Mouse (Mus musculus): ENCODE measurements around the gene Dnajb14. TPM values are rescaled to one million over a fixed set of nuclear protein-coding genes. Genes with fewer than 3 reads are reported as not detected.
"Not testable (repeated sequence)": the region's sequence is repeated elsewhere in the genome, so short reads cannot be mapped to it uniquely, and the experiment has no call there.

The Dnajb14 gene
- polyA plus RNA-seq, 1 experiment, result 2.5 TPM

DNA sequence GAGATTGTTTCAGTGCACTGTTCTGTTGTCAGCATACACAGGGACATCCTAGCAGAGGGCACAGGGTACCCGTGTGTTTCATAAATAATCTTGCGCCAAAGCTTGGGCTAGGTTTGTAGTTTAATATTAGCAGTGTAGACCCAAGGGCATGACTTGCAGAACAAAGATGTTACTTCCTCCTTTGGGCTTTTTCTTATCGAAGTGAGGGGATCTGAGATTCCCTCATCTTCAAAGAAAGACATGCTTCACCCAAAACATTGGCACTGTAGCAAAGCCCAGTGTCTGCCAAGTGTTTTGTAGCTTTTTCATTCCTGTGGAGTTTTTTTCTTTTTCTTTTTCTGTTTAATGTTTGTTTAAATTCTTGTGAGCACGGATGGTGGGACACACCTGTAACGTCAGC, 30.2 kb downstream of the Dnajb14 start:
- H3K4me3 ChIP-seq, result no peak overlapping the region
- no peak overlapping the region for H3K4me2 ChIP-seq (ENCODE audit: low read depth)
- H3K36me3 ChIP-seq (ENCODE audit: control insufficient read depth, insufficient read depth), result no peaks in the 10 kb centered on the region
- H3K79me2 ChIP-seq (ENCODE audit: control insufficient read depth, insufficient read depth), result no peaks in the 10 kb centered on the region
- no peak overlapping the region for H3ac ChIP-seq (ENCODE audit: control insufficient read depth, insufficient read length)
- no peaks in the 10 kb centered on the region for H3K27me3 ChIP-seq (ENCODE audit: control insufficient read depth, insufficient read depth, insufficient read length)
- TF ChIP-seq CEBPB (IDR thresholded peaks at IDR 0.05; ENCODE audit: insufficient read depth, poor library complexity, severe bottlenecking) (no peak), E2F4 (IDR thresholded peaks at IDR 0.05; ENCODE audit: insufficient read depth) (no peak), POLR2AphosphoS2 (IDR thresholded peaks at IDR 0.05; ENCODE audit: insufficient read length, low read depth) (no peak), TCF3 (IDR thresholded peaks at IDR 0.05; ENCODE audit: insufficient read length, low read depth) (no peak), POLR2A (IDR thresholded peaks at IDR 0.05; ENCODE audit: insufficient read length, low read depth) (no peak), SRF (IDR thresholded peaks at IDR 0.05; ENCODE audit: control insufficient read depth, insufficient read length, low read depth) (no peak), MYOD1 (IDR thresholded peaks at IDR 0.05; ENCODE audit: control insufficient read depth in 1 of 3, insufficient read length in 2 of 3, low read depth in 2 of 3) (no peak), MYOG (IDR thresholded peaks at IDR 0.05; ENCODE audit: control insufficient read depth in 1 of 3, insufficient read depth in 1 of 3, insufficient read length in 2 of 3, low read depth in 2 of 3) (no peak), USF1 (IDR thresholded peaks at IDR 0.05; ENCODE audit: low read depth) (no peak)

DNA sequence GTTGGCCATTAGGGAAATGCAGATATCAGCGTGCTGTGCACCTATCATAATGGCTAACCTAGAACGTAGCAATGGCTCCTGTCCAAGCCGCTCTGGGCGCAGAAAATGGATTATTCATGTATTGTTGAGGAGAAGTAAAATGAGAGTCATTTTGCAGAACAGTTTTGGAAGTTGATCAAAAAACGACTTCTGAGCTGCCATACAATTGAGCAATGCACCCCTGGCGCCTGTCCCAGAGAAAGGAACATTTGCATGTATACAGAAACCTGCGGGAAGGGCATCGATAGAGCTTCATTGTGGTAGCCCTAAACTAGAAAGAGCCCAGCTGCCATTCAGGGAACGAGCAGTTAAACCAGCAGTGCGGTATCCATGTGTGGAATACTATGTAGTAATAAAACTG, 32.7 kb downstream of the Dnajb14 start:
- Histone ChIP-seq H3K4me3 (no peak overlapping the region), H3K27me3 (ENCODE audit: control insufficient read depth, insufficient read depth, insufficient read length) (no peaks in the 10 kb centered on the region), H3ac (ENCODE audit: control insufficient read depth, insufficient read length) (no peak overlapping the region), H3K36me3 (ENCODE audit: control insufficient read depth, insufficient read depth) (peaks cover 11% of the 10 kb centered on the region), H3K79me2 (ENCODE audit: control insufficient read depth, insufficient read depth) (no peaks in the 10 kb centered on the region), H3K4me2 (ENCODE audit: low read depth) (no peak overlapping the region)
- TF ChIP-seq POLR2AphosphoS2 (IDR thresholded peaks at IDR 0.05; ENCODE audit: insufficient read length, low read depth), result no peak
- TF ChIP-seq MAX (IDR thresholded peaks at IDR 0.05; ENCODE audit: low read depth), result no peak
- TF ChIP-seq USF1 (IDR thresholded peaks at IDR 0.05; ENCODE audit: low read depth), result no peak
- no peak for TF ChIP-seq SRF (IDR thresholded peaks at IDR 0.05; ENCODE audit: control insufficient read depth, insufficient read length, low read depth)
- TF ChIP-seq TCF12 (IDR thresholded peaks at IDR 0.05; ENCODE audit: insufficient read depth, poor library complexity, severe bottlenecking), result no peak
- TF ChIP-seq TCF3 (IDR thresholded peaks at IDR 0.05; ENCODE audit: insufficient read length, low read depth), result no peak
- TF ChIP-seq MYOD1 (IDR thresholded peaks at IDR 0.05; ENCODE audit: control insufficient read depth in 1 of 3, insufficient read length in 2 of 3, low read depth in 2 of 3), result no peak
- TF ChIP-seq REST (IDR thresholded peaks at IDR 0.05; ENCODE audit: insufficient read depth, insufficient read length), result no peak
- TF ChIP-seq E2F4 (IDR thresholded peaks at IDR 0.05; ENCODE audit: insufficient read depth), result no peak

DNA sequence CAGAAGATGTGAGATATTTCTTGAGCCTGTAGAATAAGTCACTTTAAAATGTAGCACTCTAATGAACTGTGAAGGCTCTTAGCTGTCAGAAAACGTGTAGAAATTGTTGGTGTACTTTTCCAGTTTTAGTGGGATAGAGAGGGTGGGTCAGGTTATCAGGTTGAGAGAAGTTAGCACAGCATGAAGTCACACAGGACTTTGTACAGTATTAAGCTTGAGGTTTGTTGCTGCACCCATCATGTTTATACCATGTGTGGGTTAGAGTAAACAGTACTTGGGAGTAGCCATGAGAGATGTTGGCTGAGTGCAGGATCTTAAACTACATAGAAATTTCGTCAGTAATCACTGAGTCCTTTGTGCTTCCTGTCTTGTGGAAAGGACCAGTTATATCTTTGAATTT, 45.6 kb downstream of the Dnajb14 start:
- Histone ChIP-seq H3K4me2 (ENCODE audit: low read depth) (no peak overlapping the region), H3K36me3 (ENCODE audit: control insufficient read depth, insufficient read depth) (no peaks in the 10 kb centered on the region), H3ac (ENCODE audit: control insufficient read depth, insufficient read length) (no peak overlapping the region), H3K4me3 (no peak overlapping the region), H3K79me2 (ENCODE audit: control insufficient read depth, insufficient read depth) (no peaks in the 10 kb centered on the region), H3K27me3 (ENCODE audit: control insufficient read depth, insufficient read depth, insufficient read length) (no peaks in the 10 kb centered on the region)
- TF ChIP-seq USF1 (IDR thresholded peaks at IDR 0.05; ENCODE audit: low read depth) (no peak), SRF (IDR thresholded peaks at IDR 0.05; ENCODE audit: control insufficient read depth, insufficient read length, low read depth) (no peak), REST (IDR thresholded peaks at IDR 0.05; ENCODE audit: insufficient read depth, insufficient read length) (no peak), E2F4 (IDR thresholded peaks at IDR 0.05; ENCODE audit: insufficient read depth) (no peak), MYOG (IDR thresholded peaks at IDR 0.05; ENCODE audit: control insufficient read depth in 1 of 3, insufficient read depth in 1 of 3, insufficient read length in 2 of 3, low read depth in 2 of 3) (no peak), CEBPB (IDR thresholded peaks at IDR 0.05; ENCODE audit: insufficient read depth, poor library complexity, severe bottlenecking) (no peak), MYOD1 (IDR thresholded peaks at IDR 0.05; ENCODE audit: control insufficient read depth in 1 of 3, insufficient read length in 2 of 3, low read depth in 2 of 3) (no peak), TCF3 (IDR thresholded peaks at IDR 0.05; ENCODE audit: insufficient read length, low read depth) (no peak)

DNA sequence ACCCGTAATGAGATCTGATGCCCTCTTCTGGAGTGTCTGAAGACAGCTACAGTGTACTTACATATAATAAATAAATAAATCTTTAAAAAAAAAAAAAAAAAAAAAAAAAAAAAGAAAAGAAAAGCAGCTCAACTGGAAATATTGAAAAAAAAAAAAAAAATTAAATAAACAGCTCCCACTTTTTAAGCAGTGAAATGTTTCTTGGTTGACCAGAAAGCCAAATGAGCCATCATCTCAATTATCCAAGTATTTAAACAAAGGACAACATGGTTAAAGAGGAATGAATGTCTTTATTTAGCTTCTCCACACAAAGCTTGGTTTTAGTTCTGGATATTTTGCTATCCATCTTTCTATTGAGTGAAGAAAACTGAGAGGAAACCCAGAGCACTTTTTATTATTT, 47.1 kb downstream of the Dnajb14 start:
- not testable (repeated sequence) for H3K4me3 ChIP-seq; H3K4me2 ChIP-seq (ENCODE audit: low read depth); H3ac ChIP-seq (ENCODE audit: control insufficient read depth, insufficient read length); H3K27me3 ChIP-seq (ENCODE audit: control insufficient read depth, insufficient read depth, insufficient read length); H3K36me3 ChIP-seq (ENCODE audit: control insufficient read depth, insufficient read depth)
- H3K79me2 ChIP-seq (ENCODE audit: control insufficient read depth, insufficient read depth), result peaks cover 11% of the 10 kb centered on the region

DNA sequence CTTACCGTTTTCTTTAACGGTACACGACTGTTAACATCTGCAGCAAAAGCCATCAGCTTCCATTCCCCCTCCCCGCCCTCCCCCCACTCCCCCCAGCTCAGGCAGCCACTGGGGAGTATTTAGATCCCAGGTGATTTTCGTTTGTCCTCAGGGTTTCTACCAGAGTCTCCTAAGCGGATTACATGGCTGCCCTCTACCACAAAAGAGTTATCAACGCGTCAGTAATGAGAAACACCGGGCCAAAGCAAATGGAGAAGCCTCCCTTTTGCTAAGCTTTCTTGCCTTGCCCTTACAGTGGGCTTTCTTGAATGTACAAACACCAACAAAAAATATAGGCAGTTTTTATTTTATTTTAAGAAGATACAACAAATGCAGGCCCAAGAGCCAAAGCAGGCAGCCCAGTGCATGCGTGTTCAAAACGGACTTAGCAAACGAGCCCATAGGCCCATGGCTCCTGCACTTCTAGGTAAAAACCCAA, 50.3 kb downstream of the Dnajb14 start:
- no peak for TF ChIP-seq USF1 (IDR thresholded peaks at IDR 0.05; ENCODE audit: low read depth)
- no peak for TF ChIP-seq POLR2AphosphoS2 (IDR thresholded peaks at IDR 0.05; ENCODE audit: insufficient read length, low read depth)
- no peak for TF ChIP-seq TCF12 (IDR thresholded peaks at IDR 0.05; ENCODE audit: insufficient read depth, poor library complexity, severe bottlenecking)
- no peak for TF ChIP-seq MYOD1 (IDR thresholded peaks at IDR 0.05; ENCODE audit: control insufficient read depth in 1 of 3, insufficient read length in 2 of 3, low read depth in 2 of 3)
- no peak for TF ChIP-seq MAX (IDR thresholded peaks at IDR 0.05; ENCODE audit: low read depth)
- no peak for TF ChIP-seq CEBPB (IDR thresholded peaks at IDR 0.05; ENCODE audit: insufficient read depth, poor library complexity, severe bottlenecking)
- TF ChIP-seq MYOG (IDR thresholded peaks at IDR 0.05; ENCODE audit: control insufficient read depth in 1 of 3, insufficient read depth in 1 of 3, insufficient read length in 2 of 3, low read depth in 2 of 3), result no peak
- no peak for TF ChIP-seq REST (IDR thresholded peaks at IDR 0.05; ENCODE audit: insufficient read depth, insufficient read length)
- no peak for TF ChIP-seq E2F4 (IDR thresholded peaks at IDR 0.05; ENCODE audit: insufficient read depth)
- no peak for TF ChIP-seq POLR2A (IDR thresholded peaks at IDR 0.05; ENCODE audit: insufficient read length, low read depth)
- TF ChIP-seq TCF3 (IDR thresholded peaks at IDR 0.05; ENCODE audit: insufficient read length, low read depth), result no peak
- no peak for TF ChIP-seq SRF (IDR thresholded peaks at IDR 0.05; ENCODE audit: control insufficient read depth, insufficient read length, low read depth)
- no peaks in the 10 kb centered on the region for H3K27me3 ChIP-seq (ENCODE audit: control insufficient read depth, insufficient read depth, insufficient read length)
- H3K79me2 ChIP-seq (ENCODE audit: control insufficient read depth, insufficient read depth), result peaks cover 24% of the 10 kb centered on the region
- peaks cover 4% of the 10 kb centered on the region for H3K36me3 ChIP-seq (ENCODE audit: control insufficient read depth, insufficient read depth)
- H3K4me3 ChIP-seq, result peak overlapping the region; percentile 87
- H3K4me2 ChIP-seq (ENCODE audit: low read depth), result peak overlapping the region; percentile 80
- H3ac ChIP-seq (ENCODE audit: control insufficient read depth, insufficient read length), result peak overlapping the region; percentile 45

Data from myocyte (in vitro differentiated cells).